Mouse (Mus musculus) heart, embryonic 11.5 days (tissue): ENCODE measurements at regions not wholly inside any gene's neighbourhood (a gene's known extent, or its start where the extent isn't known, plus 50 kb on each side); places are given as distances from the start of the nearest gene placed in this dataset.

Experiments used
- ATAC-seq: fragments of 200-750 bp; cut with Nextera tagmentation; replicated peaks from 2 replicates; pipeline ENCODE4 v1.8.0; 2017; ENCODE audit warnings: moderate library complexity; ENCODE audit not compliant: insufficient number of reproducible peaks, low FRiP score, low TSS enrichment
- H3K27ac ChIP-seq: fragments of 300-500 bp; sonication (generic); 2 replicates; pipeline ENCODE4 v1.5.1; 2014; ENCODE audit warnings: mild to moderate bottlenecking, low read depth, low read length
- H3K27me3 ChIP-seq: fragments of 300-500 bp; sonication (generic); 2 replicates; pipeline ENCODE4 v1.6.1; 2014; ENCODE audit warnings: mild to moderate bottlenecking, low read length, mixed read lengths; ENCODE audit not compliant: control insufficient read depth, insufficient read depth
- H3K36me3 ChIP-seq: fragments of 300-500 bp; sonication (generic); 2 replicates; pipeline ENCODE4 v1.6.1; 2014; ENCODE audit warnings: mild to moderate bottlenecking, low read length, moderate library complexity, mixed read lengths; ENCODE audit not compliant: control insufficient read depth, insufficient read depth
- H3K4me1 ChIP-seq: fragments of 300-500 bp; sonication (generic); 2 replicates; pipeline ENCODE4 v1.6.1; 2014; ENCODE audit warnings: low read length; ENCODE audit not compliant: control insufficient read depth, insufficient read depth
- H3K4me2 ChIP-seq: fragments of 300-500 bp; sonication (generic); 2 replicates; pipeline ENCODE4 v1.6.1; 2014; ENCODE audit warnings: mild to moderate bottlenecking, moderate library complexity
- H3K4me3 ChIP-seq: fragments of 300-500 bp; sonication (generic); 2 replicates; pipeline ENCODE4 v1.5.1; 2014; ENCODE audit warnings: low read depth, low read length
- H3K9ac ChIP-seq: fragments of 300-500 bp; sonication (generic); 2 replicates; pipeline ENCODE4 v1.6.1; 2014; ENCODE audit warnings: mild to moderate bottlenecking, low read depth, low read length, moderate library complexity
- H3K9me3 ChIP-seq: fragments of 300-500 bp; sonication (generic); replicated peaks from 2 replicates; pipeline ENCODE4 v1.6.1; 2016; ENCODE audit warnings: low read length; ENCODE audit not compliant: control insufficient read depth
- WGBS: fragments of 180-500 bp; shearing (Covaris S2); extraction: QIAGEN DNeasy Blood & Tissue Kit; methylation state at CpG from one replicate; pipeline ENCODE4 v1.1.7; 2014; ENCODE audit not compliant: insufficient replicate concordance; 5-methylcytosine and 5-hydroxymethylcytosine counted together

GRCm38 (mm10) chr11:56442381-56442780, 401.6 kb upstream of the Nmur2 start:
- Histone ChIP-seq H3K36me3 (no peaks in the 10 kb centered on the region), H3K9ac (no peak overlapping the region), H3K9me3 (no peaks in the 10 kb centered on the region), H3K27me3 (no peaks in the 10 kb centered on the region), H3K4me2 (no peak overlapping the region), H3K27ac (no peak overlapping the region), H3K4me3 (no peak overlapping the region), H3K4me1 (no peaks in the 10 kb centered on the region)
- 70% methylated on average over 3 of the region's 3 CpGs for WGBS
- no peak for ATAC-seq

DNA sequence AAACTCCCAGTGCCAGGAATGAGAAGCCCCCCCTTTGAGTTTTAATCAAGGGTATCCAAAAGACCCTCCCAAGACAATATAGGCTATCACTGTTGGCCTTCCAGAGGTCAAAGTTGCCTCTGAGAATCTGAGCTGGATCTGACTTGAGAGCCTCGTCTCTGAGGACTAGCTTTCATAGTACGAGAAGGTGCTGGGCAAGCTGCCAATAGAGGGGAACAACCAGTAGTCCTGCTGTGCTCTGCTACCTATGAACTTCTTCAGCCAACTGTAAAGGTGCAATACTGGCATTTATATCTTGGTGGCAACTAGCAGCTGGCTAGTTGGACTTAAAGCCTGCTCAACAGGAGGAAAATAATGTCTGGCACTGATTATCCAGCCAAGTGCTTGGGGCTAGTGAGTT, 400.3 kb upstream of the Nmur2 start:
- Histone ChIP-seq H3K9ac (no peak overlapping the region), H3K27ac (no peak overlapping the region), H3K4me1 (no peaks in the 10 kb centered on the region), H3K27me3 (no peaks in the 10 kb centered on the region), H3K36me3 (no peaks in the 10 kb centered on the region), H3K4me3 (no peak overlapping the region), H3K9me3 (no peaks in the 10 kb centered on the region), H3K4me2 (no peak overlapping the region)
- no peak for ATAC-seq
- 29% methylated on average over 2 of the region's 2 CpGs for WGBS

GRCm38 (mm10) chr11:56431089-56431488, 390.3 kb upstream of the Nmur2 start:
- WGBS: 77% methylated on average over 3 of the region's 3 CpGs
- Histone ChIP-seq H3K4me2 (no peak overlapping the region), H3K4me3 (no peak overlapping the region), H3K27ac (no peak overlapping the region), H3K9ac (no peak overlapping the region), H3K9me3 (no peaks in the 10 kb centered on the region), H3K4me1 (no peaks in the 10 kb centered on the region), H3K27me3 (no peaks in the 10 kb centered on the region), H3K36me3 (no peaks in the 10 kb centered on the region)
- no peak for ATAC-seq

DNA sequence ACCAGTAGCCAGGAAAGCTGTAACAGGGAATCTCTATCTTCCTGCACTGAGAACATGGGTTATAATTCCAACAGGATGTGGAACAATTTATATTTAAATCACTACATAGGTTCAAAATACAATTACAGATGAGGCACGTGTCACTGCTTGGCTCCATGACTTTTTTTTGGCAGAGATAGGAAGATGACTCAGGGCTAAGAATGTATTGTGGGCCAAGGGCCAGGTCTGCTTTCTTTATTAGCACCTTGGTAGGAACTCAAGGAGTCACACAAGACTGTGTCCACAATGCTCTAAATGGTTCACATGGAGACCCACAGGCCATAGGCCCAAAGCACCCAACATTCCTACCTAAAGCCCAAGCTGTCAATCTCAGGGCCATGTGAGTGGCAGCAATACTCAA, 344.0 kb upstream of the Nmur2 start:
- Histone ChIP-seq H3K27ac (no peak overlapping the region), H3K9ac (no peak overlapping the region), H3K36me3 (no peaks in the 10 kb centered on the region), H3K4me2 (no peak overlapping the region), H3K27me3 (no peaks in the 10 kb centered on the region), H3K4me1 (no peaks in the 10 kb centered on the region), H3K4me3 (no peak overlapping the region), H3K9me3 (no peaks in the 10 kb centered on the region)
- 62% methylated on average over 1 of the region's 1 CpGs for WGBS
- no peak for ATAC-seq

GRCm38 (mm10) chr11:56377535-56377934, 336.7 kb upstream of the Nmur2 start:
- no peaks in the 10 kb centered on the region for H3K9me3 ChIP-seq
- WGBS: 75% methylated on average over 5 of the region's 5 CpGs
- no peak overlapping the region for H3K4me3 ChIP-seq
- H3K36me3 ChIP-seq: no peaks in the 10 kb centered on the region
- H3K9ac ChIP-seq: no peak overlapping the region
- no peak for ATAC-seq
- H3K4me1 ChIP-seq: no peaks in the 10 kb centered on the region
- no peak overlapping the region for H3K4me2 ChIP-seq
- no peaks in the 10 kb centered on the region for H3K27me3 ChIP-seq
- H3K27ac ChIP-seq: no peak overlapping the region

GRCm38 (mm10) chr11:56374329-56374728, 333.5 kb upstream of the Nmur2 start:
- Histone ChIP-seq H3K9ac (no peak overlapping the region), H3K4me3 (no peak overlapping the region), H3K9me3 (no peaks in the 10 kb centered on the region), H3K4me2 (no peak overlapping the region), H3K36me3 (no peaks in the 10 kb centered on the region), H3K27me3 (no peaks in the 10 kb centered on the region), H3K4me1 (no peaks in the 10 kb centered on the region), H3K27ac (no peak overlapping the region)
- 67% methylated on average over 6 of the region's 6 CpGs for WGBS
- ATAC-seq: no peak

GRCm38 (mm10) chr11:56373624-56374023, 332.8 kb upstream of the Nmur2 start:
- no peak overlapping the region for H3K4me2 ChIP-seq
- no peaks in the 10 kb centered on the region for H3K36me3 ChIP-seq
- 82% methylated on average over 4 of the region's 4 CpGs for WGBS
- no peak overlapping the region for H3K9ac ChIP-seq
- no peak overlapping the region for H3K4me3 ChIP-seq
- H3K9me3 ChIP-seq: no peaks in the 10 kb centered on the region
- H3K27ac ChIP-seq: no peak overlapping the region
- no peaks in the 10 kb centered on the region for H3K4me1 ChIP-seq
- H3K27me3 ChIP-seq: no peaks in the 10 kb centered on the region
- ATAC-seq: no peak

DNA sequence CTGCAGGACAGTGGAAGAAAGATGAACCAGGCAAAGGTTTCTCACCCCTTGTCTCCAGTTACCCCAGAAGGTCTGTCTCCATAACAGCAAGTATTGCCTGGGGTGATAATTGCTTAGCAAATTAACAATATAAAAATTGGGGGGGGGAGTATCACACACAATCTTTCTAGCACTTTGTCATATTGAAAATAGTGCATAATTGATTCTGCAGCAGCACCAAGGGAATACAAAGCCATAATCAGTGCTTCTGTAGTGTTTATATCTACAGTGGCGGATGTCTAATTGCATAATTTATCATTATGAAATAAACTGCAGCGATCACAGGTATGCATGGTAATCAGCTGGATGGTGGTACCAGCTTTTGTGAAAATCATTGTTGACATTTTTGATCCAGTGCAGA, 316.9 kb upstream of the Nmur2 start:
- Histone ChIP-seq H3K9ac (no peak overlapping the region), H3K4me3 (no peak overlapping the region), H3K9me3 (no peaks in the 10 kb centered on the region), H3K4me2 (no peak overlapping the region), H3K4me1 (no peaks in the 10 kb centered on the region), H3K27ac (no peak overlapping the region), H3K36me3 (no peaks in the 10 kb centered on the region), H3K27me3 (no peaks in the 10 kb centered on the region)
- 74% methylated on average over 2 of the region's 2 CpGs for WGBS
- no peak for ATAC-seq

DNA sequence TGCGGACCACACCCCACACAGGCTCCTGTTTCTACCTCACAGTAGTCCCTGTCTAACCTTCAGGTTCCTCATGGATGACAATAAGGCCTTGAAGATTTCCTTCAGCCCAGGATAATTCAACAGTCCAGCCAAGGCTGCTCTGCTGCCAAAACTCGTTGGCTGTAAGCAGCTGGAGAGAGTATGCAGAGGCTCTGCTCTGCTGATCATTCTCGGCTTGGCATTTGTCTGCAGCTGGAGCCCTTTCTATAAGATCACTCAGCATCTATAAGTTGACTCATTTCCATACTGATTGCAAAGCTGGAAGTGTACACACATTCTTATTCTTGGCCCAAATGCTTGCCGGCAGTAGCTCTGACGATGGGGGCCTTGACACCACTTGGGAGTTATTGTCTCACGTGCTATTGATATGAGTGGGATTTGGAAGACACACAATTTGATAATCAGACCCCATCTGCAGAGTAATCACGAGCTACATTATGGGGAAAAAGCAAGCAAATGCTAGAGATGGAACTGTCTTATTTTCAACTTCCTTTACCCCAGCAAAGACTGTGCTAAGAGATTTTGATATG, 311.1 kb upstream of the Nmur2 start:
- Histone ChIP-seq H3K4me1 (no peaks in the 10 kb centered on the region), H3K27me3 (no peaks in the 10 kb centered on the region), H3K27ac (no peak overlapping the region), H3K4me3 (no peak overlapping the region), H3K36me3 (no peaks in the 10 kb centered on the region), H3K4me2 (no peak overlapping the region), H3K9ac (no peak overlapping the region), H3K9me3 (no peaks in the 10 kb centered on the region)
- ATAC-seq: no peak
- 71% methylated on average over 7 of the region's 7 CpGs for WGBS
